Mouse (Mus musculus) Patski (cell line): ENCODE results near the gene Tuba3b. TPM values are rescaled to one million over a fixed set of nuclear protein-coding genes. Genes with fewer than 3 reads are reported as not detected.

Experiments used
- ATAC-seq: fragments of 100-300 bp; one replicate; pipeline ENCODE4 v1.8.0; 2021
- CTCF ChIA-PET: fragments of 350-600 bp; sonication (Branson Sonifier 250); formaldehyde crosslinking; loops from one replicate; lab custom pipeline; 2022; ENCODE audit warnings: inconsistent platforms; lab: Charles Lee
- POLR2A ChIA-PET: fragments of 350-600 bp; sonication (Branson Sonifier 250); formaldehyde crosslinking; loops from one replicate; lab custom pipeline; 2022; ENCODE audit warnings: antibody characterized with exemption, inconsistent platforms; lab: Charles Lee
- DNase-seq: peaks from one replicate; pipeline ENCODE4 v3.0.0-alpha.2; 2011; ENCODE audit warnings: low read depth, low spot score
- H3K27me3 ChIP-seq: fragments of 371-371 bp; one replicate; pipeline ENCODE4 v1.5.1; 2021
- CTCF ChIP-seq: fragments of 100-300 bp; IDR thresholded peaks from one replicate; pipeline ENCODE4 v1.5.1; 2021
- in situ Hi-C: fragments of 300-500 bp; cut with MboI; formaldehyde crosslinking; loops from 3 replicates; pipeline ENCODE4 v1.11.1; 2018; ENCODE audit warnings: low pct_unique_long_range_greater_than_20kb, mixed read lengths
- polyA plus RNA-seq: library from polyadenylated mRNA; unstranded; gene quantifications from one replicate; pipeline ENCODE4 v1.2.3, GENCODE M21; 2021

Tuba3b gene
- polyA plus RNA-seq, 1 experiment from 2014 or later, result not detected

DNA sequence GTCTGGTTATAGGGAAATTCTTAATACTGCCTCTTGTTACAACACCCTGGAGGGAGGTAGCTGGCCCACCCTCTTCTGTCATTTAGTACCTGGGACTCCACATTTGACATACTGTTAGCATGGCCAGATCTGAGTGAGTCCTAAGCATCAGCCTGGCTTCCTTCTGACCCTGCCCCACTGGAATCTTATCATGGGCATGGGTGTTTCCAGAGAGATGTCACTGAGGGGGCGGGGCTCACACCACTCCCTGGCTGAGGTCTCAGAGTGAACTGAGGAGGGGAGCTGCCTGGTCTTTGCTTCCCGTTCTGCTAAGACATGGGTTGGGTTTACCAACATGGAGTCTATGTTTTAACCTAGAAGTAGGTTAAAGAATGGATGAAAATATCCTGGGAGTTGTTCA, 36.4 kb downstream of the Tuba3b start:
- no peaks in the 10 kb centered on the region for H3K27me3 ChIP-seq
- ChIA-PET POLR2A (no interaction called here), CTCF (interaction anchor here (1.0 to 1.3 kb wide), 2 partner anchors 11 to 20 kb away, joined by 3 read pairs; no protein-coding TSS in a partner anchor)
- DNase-seq, result no peak
- TF ChIP-seq CTCF, result no peak
- in situ Hi-C loops, result loop anchor here (10.0 kb wide), 2 partner anchors 143 to 287 kb away; no protein-coding TSS in a partner anchor
- no peak for ATAC-seq

DNA sequence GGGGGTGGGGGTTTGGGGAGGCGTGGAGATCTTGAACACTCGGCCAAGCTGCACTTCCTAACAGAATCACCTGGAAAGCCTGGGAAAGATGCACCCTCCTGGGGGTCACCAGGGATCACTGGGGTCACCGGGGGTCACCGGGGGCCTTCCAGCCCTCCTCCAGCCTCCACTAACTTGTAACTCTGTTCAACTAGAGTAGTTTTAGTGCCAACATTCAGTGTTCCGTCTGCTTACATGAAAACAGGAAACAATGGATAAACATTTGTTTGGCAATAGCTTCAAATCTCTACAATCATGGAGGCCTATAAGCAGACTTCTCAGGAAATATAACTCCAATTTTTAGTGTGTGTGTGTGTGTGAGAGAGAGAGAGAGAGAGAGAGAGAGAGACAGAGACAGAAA, 37.4 kb downstream of the Tuba3b start:
- TF ChIP-seq CTCF, result no peak
- in situ Hi-C loops, result loop anchor here (10.0 kb wide), 2 partner anchors 142 to 288 kb away; no protein-coding TSS in a partner anchor
- POLR2A ChIA-PET, result no interaction called here

DNA sequence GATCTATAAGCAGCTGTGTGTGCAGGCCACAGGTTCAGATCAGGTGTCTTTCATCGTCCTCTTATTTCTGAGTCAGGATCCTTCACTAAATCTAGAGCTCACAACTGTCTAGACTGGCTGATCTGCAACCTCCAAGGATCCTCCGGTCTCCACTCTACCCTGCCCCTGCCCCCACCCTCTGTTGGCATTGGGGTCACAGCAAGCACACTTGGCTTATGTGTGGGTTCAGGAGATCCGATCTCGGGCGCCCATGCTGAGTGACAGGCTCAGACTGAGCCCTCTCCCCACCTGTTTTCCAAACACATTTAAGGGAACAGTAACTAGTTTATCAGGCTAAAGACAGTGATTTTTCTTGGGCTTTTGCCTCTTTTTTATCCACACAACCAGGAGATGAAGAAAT, 38.1 kb downstream of the Tuba3b start:
- POLR2A ChIA-PET, result no interaction called here

More for the DNA sequence above, 37.4 kb downstream of the Tuba3b start:
- ATAC-seq (no peak), DNase-seq (no peak)
- no peaks in the 10 kb centered on the region for H3K27me3 ChIP-seq
- CTCF ChIA-PET, result interaction anchor here (1.5 kb wide), 1 partner anchor 9 kb away, joined by 3 read pairs; no protein-coding TSS in a partner anchor

DNA sequence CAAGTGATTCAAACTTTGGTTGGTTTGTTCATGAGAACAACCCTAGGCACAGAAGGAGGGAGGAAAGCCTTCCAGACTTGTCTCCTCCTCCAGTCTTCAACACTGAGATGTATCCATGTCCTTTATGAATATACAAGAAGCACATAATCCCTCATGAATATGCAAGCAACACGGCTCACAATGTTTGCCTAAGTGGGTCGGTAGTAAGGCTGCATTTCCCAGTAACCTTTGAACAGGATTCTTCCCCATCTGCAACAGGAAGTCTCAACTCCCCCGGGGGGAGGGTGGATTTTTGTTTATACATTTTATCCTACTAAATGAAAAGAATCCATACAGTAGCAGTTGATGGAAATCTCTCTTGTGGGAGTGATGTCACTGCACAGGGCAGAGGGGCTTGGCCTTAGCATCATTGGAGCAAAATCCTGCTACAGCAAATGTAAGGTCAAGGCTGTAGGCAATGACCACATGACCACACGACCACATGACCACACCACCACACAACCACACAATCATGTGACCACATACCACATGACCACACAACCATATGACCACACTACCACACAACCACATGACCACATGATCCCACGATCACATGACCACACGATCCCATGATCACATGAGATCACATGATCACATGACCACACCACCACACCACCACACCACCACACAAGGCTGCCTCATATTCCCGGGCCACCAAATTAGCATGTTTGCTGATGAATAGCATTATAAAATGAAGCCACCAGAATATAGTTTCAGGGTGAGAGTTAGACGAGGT, 38.7 kb downstream of the Tuba3b start:
- no peak for TF ChIP-seq CTCF
- in situ Hi-C loops, result loop anchor here (10.0 kb wide), 2 partner anchors 141 to 289 kb away; no protein-coding TSS in a partner anchor
- no peaks in the 10 kb centered on the region for H3K27me3 ChIP-seq
- ChIA-PET CTCF (interaction anchor here (1.2 to 1.5 kb wide), 2 partner anchors 8 to 212 kb away, joined by 3 to 5 read pairs; no protein-coding TSS in a partner anchor), POLR2A (interaction anchor here (0.6 kb wide), 1 partner anchor 409 kb away, joined by 4 read pairs; no protein-coding TSS in a partner anchor)
- ATAC-seq (no peak), DNase-seq (no peak)

More for the DNA sequence above, 38.1 kb downstream of the Tuba3b start:
- ATAC-seq (no peak), DNase-seq (no peak)
- no peak for TF ChIP-seq CTCF
- in situ Hi-C loops, result loop anchor here (10.0 kb wide), 2 partner anchors 141 to 289 kb away; no protein-coding TSS in a partner anchor
- CTCF ChIA-PET, result interaction anchor here (1.5 kb wide), 1 partner anchor 8 kb away, joined by 3 read pairs; no protein-coding TSS in a partner anchor
- no peaks in the 10 kb centered on the region for H3K27me3 ChIP-seq

DNA sequence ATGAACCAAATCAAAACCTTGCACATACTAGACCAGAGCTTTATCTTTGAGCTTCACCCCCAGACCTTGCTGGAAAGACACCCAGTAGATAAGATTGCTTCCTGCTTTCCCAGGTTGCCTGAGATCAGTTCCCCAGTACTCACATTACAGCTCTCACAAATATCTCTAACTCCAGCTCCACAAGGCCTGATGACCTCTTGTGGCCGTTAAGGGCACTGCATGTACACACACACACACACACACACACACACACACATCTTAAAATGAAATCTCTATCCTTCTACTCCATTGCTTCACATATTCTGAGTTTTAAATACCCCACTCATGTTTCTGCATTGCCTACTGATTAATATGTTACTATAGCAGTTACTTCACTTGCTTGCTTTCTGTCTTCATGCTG, 40.1 kb downstream of the Tuba3b start:
- in situ Hi-C loops, result loop anchor here (10.0 kb wide), 2 partner anchors 139 to 291 kb away; no protein-coding TSS in a partner anchor
- CTCF ChIA-PET, result interaction anchor here (1.2 kb wide), 1 partner anchor 214 kb away, joined by 5 read pairs; no protein-coding TSS in a partner anchor
- no peaks in the 10 kb centered on the region for H3K27me3 ChIP-seq
- peak; percentile 52 for TF ChIP-seq CTCF
- ATAC-seq, result no peak
- POLR2A ChIA-PET, result no interaction called here
- no peak for DNase-seq

DNA sequence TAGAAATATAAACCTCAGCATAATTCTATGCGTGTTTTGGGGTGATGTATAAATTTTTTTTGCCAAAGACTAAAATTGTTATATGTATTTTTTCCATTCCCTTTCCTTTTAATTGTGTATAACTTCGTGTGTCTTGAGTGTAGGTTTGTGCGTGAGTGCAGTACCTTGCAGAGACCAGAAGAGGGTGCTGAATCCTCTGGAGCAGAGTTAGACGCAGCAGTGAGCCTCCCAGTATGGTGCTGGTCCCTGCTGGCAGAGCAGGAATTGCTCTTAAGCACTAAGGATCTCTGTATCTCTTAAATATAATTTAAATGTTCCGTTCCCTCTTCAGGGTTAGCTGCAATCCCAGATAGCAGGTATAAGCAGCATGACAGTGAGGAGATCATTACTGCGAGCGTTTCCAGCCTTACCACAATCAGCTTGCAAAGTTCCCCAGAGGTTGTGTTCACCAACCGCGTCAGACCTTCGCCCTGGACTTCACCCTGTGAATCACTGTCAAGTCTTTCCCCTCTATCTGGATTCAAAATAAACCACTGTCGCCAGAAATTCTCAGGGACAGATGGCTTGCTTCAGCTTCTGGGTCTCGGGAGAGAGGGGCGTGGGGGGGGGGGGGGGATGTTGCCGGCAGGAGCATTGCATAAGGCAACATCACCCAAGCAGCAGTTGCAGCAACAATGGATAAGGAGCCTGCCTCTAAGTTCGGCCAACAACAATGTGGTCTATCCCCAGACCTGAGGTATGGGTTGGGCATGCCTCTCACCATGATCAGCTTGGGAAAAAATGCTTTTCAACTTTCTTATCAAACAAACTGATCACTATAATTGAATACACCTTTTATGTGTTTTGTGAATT, 41.4 kb downstream of the Tuba3b start:
- H3K27me3 ChIP-seq, result no peaks in the 10 kb centered on the region
- POLR2A ChIA-PET, result no interaction called here
- CTCF ChIA-PET, result no interaction called here
- in situ Hi-C loops, result loop anchor here (10.0 kb wide), 2 partner anchors 138 to 292 kb away; no protein-coding TSS in a partner anchor
- no peak for ATAC-seq
- no peak for DNase-seq
- TF ChIP-seq CTCF, result peak; percentile 58

DNA sequence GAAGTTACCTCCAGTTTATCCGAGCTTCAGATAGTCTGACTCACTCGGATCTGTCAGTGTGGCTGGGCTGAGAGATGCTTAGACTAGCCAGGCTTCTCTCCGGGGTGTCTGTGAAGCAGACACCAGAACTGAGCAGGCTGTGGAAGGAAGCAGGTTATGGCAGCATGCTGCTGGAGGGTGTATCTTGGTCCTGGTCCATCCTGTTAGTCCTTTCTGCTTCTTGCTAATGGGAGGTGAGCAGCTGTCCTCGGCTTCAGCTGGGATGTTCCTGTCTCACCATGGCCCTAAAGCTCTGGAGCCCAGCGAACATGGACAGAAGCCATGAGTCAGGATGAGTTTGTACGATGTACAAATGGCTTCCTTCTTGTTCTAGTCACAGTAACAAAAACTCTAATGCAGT, 43.6 kb downstream of the Tuba3b start:
- in situ Hi-C loops, result loop anchor here (10.0 kb wide), 2 partner anchors 136 to 294 kb away; no protein-coding TSS in a partner anchor
- H3K27me3 ChIP-seq, result no peaks in the 10 kb centered on the region
- TF ChIP-seq CTCF, result no peak
- ChIA-PET CTCF (no interaction called here), POLR2A (no interaction called here)
- no peak for DNase-seq
- ATAC-seq, result no peak

DNA sequence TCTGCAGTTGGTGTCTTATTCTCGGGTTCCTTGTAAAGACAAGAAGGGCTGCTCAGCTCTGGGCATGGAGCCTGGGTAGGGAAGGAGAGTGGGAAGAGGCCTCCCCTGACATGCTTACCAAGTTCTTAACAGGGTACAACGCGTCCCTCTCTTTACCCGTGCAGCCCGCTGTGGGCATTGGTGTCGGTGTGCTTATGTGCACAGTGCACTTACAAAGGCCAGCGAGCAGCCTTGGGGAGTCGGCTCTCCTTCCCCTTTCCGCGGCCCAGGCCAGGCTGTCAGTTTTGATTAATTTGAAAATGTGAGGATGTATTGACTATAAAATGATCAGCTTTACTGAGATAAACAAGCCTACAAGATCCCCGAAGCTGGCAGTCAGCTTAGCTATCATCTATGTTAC, 45.4 kb downstream of the Tuba3b start:
- no peaks in the 10 kb centered on the region for H3K27me3 ChIP-seq
- in situ Hi-C loops, result no loop called here
- ChIA-PET POLR2A (no interaction called here), CTCF (interaction anchor here (1.1 kb wide), 1 partner anchor 43 kb away, joined by 3 read pairs; no protein-coding TSS in a partner anchor)
- TF ChIP-seq CTCF, result no peak
- no peak for ATAC-seq
- no peak for DNase-seq

DNA sequence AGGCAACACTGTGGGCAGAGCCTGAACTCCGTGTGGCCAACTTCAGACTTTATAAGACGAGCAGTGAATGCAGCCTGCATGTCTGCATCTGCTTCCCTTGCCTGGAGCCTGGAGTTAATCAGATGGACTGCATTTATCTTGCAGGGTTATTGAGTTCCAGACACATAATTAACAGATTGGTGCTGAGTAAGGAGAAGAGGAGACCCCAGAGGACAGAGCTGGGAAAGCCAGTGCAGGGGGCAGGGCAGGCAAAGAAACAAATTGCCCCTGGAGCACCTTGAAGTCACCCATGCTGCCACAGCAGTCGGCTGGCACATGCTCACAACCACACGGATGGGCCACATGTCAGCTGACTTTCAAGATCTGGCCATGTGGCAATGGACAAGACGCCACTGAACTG, 48.7 kb downstream of the Tuba3b start:
- CTCF ChIA-PET, result no interaction called here
- TF ChIP-seq CTCF, result no peak
- ATAC-seq, result no peak

DNA sequence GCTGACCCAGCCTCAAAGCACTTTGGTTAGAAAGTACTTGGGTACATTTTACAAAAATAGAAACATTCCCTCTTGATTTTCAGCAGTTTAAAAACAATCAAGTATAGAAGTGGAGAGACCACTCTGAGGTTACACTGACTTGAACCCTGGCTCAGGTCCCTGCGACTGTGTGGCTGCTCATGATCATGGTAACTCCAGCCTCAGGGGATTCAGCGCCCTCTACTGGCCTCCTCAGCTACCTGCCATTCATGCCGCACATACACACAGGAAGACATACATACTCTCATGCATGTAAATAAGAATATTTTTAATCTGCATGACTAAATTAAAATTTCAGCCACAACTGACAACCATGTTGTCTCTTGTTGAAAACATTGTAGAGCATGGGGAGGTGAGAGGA, 50.2 kb downstream of the Tuba3b start:
- H3K27me3 ChIP-seq, result peaks cover 4% of the 10 kb centered on the region
- POLR2A ChIA-PET, result no interaction called here
- no peak for TF ChIP-seq CTCF
- CTCF ChIA-PET, result no interaction called here
- DNase-seq (no peak), ATAC-seq (no peak)
- in situ Hi-C loops, result no loop called here

More for the DNA sequence above, 48.7 kb downstream of the Tuba3b start:
- DNase-seq, result no peak
- in situ Hi-C loops, result no loop called here
- H3K27me3 ChIP-seq, result no peaks in the 10 kb centered on the region
- POLR2A ChIA-PET, result no interaction called here
